Mouse (Mus musculus) olfactory bulb, adult 2 months (tissue): Measurements from ENCODE around the gene A930017K11Rik.

Experiments
- CTCF ChIP-seq: fragments of 200-500 bp; IDR thresholded peaks from 2 replicates; pipeline ENCODE4 v1.5.1; 2012; ENCODE audit warnings: low read depth, mild to moderate bottlenecking, low read length, moderate library complexity; ENCODE audit not compliant: insufficient read depth
- POLR2A ChIP-seq: fragments of 200-500 bp; IDR thresholded peaks from 2 replicates; pipeline ENCODE4 v1.6.1; 2012; ENCODE audit warnings: mild to moderate bottlenecking, low read depth, low read length, moderate library complexity; ENCODE audit not compliant: insufficient read depth

DNA sequence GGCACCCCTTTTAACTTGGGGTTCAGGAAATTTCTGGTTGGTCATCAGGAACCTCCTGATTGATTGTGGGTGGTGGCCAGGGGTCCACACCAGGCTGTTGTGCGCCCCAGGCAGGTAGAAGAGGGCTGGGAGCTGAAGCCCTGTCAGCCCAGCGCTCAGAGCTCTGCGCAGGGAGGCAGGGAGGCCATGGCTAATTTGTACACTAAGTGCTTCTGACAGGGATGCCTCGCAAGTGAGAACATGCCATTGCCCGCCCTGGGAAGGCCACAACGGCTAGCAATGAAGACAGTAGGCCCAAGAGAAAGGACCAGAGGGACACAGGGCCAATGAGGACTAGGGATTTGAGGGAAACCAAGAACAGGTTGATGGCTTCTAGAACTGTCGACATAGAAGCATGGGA is 4.3 kb upstream of the A930017K11Rik start:
- no peak for TF ChIP-seq CTCF
- no peak for TF ChIP-seq POLR2A
